Mouse (Mus musculus): ENCODE measurements around the gene Nr0b1. TPM values are rescaled to one million over a fixed set of nuclear protein-coding genes. Genes with fewer than 3 reads are reported as not detected.

Nr0b1 gene
- total RNA-seq (2014; fragmentation: Nextera tagmentation) (not detected in 2 replicates), total RNA-seq (2017) (not detected in 2 replicates)

DNA sequence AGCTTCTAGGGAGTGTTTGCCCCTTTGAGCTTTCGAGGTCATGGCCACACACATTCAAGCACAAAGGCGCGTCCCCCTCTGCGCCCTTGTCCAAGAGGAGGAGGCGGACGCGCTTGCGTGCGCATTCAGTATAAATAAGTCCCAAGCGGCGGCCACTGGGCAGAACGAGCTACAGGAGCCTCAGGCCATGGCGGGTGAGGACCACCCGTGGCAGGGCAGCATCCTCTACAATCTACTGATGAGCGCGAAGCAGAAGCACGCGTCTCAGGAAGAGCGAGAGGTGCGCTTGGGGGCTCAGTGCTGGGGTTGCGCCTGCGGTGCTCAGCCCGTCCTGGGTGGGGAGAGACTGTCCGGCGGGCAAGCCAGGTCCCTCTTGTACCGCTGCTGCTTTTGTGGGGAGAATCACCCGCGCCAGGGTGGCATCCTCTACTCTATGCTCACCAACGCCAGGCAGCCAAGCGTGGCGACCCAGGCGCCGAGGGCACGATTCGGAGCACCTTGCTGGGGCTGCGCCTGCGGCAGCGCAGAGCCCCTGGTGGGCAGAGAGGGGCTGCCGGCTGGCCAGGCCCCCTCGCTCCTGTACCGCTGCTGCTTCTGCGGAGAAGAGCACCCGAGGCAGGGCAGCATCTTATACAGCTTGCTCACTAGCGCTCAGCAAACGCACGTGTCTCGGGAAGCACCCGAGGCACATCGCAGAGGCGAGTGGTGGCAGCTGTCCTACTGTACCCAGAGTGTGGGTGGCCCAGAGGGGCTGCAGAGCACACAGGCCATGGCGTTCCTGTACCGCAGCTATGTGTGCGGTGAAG is at the start of gene Nr0b1:
Gene Nr0b1, plus strand, starts transcription at position 151 of the 806 bp plus-strand sequence.
- ATAC-seq (replicated peaks; ENCODE audit: poor library complexity, severe bottlenecking) = no peak

DNA sequence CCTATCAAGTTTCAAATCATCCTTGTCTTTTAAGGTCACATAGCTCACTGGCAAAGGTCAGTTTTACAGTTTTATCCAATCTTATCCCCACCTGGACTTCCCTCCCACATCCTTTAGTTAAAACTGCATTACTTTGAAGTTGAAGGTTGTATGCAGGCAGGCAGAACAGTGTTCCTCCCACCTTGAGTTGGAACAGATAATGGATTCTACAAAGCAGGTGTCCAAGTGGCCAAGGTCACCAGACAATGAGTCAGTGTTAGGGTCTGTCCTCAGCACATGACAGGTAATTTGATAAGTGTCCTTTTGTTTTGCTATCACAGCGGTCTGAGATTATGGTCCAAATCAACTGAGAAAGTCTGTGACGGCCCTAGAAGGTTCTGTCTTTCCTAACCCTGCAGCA is 4.3 kb upstream of the Nr0b1 start:
- no peak for ATAC-seq (replicated peaks; ENCODE audit: poor library complexity, severe bottlenecking)

DNA sequence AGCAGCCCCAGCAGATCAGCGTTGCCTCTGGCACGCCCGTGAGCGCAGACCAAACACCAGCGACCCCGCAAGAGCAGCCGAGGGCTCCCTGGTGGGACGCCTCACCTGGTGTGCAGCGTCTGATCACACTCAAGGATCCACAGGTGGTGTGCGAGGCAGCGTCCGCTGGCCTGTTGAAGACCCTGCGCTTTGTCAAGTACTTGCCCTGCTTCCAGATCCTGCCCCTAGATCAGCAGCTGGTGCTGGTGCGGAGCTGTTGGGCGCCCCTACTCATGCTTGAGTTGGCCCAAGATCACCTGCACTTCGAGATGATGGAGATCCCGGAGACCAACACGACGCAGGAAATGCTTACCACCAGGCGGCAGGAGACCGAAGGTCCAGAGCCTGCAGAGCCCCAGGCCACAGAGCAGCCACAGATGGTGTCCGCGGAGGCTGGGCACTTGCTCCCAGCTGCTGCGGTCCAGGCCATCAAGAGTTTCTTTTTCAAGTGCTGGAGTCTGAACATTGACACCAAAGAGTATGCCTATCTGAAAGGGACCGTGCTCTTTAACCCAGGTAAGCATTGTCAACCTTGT is 943 bp downstream of the Nr0b1 start:
- no peak for ATAC-seq (replicated peaks; ENCODE audit: poor library complexity, severe bottlenecking)

DNA sequence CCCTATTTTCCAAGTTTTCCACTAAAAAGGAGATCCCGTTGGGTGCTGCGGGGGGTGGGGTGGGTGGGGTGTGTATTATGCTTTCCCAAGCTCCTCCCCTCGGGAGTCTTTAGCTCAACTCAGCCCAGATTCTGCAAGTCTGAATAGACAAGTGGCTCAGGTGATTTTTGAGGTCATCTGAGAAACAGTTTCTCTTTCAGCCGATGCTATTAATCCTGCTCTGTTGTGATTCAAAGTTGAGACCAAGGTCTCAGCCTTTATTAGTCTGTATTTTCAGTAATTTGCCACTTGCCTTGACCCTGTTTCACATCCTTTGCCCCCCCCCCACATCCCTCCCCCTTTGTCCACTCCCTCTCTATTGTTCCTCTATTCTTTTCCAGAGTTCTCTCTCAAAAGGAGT is 1.8 kb downstream of the Nr0b1 start:
- no peak for ATAC-seq (replicated peaks; ENCODE audit: poor library complexity, severe bottlenecking)

DNA sequence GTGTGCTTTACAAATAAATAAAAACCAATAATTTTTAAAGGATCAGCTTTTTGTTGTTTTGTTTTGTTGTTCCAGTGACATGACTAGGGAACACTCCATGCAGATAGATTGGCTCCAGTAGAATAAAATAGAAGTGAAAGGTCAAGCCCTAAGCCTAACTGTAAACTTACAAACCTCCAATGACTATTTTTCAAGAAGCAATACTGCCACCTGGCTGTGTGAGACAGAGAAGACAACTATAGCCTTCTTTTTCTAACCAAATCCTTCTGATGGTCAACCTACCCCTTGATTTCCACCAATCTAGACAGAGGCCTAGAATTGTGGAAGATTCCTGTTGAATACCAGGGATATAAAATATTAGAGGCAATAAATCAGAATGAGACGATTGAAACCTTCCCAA is 45.7 kb downstream of the Nr0b1 start:
- ATAC-seq (replicated peaks; ENCODE audit: poor library complexity, severe bottlenecking) = no peak

Other genes with a start within 250 kb of the Nr0b1 start
- not detected in 2 replicates for gene Samt3, start 147.6 kb upstream of the Nr0b1 start, total RNA-seq (2014; fragmentation: Nextera tagmentation)
- not detected in 2 replicates for gene Samt3, start 147.6 kb upstream of the Nr0b1 start, total RNA-seq (2017)
- not detected in 2 replicates for gene Mageb4, start 113.3 kb downstream of the Nr0b1 start, total RNA-seq (2014; fragmentation: Nextera tagmentation)
- not detected in 2 replicates for gene Mageb4, start 113.3 kb downstream of the Nr0b1 start, total RNA-seq (2017)